Mouse (Mus musculus): Measurements from ENCODE around the gene Asna1. TPM values are rescaled to one million over a fixed set of nuclear protein-coding genes. Genes with fewer than 3 reads are reported as not detected.

The Asna1 gene
- polyA plus RNA-seq, 1 experiment = 46.6 TPM

DNA sequence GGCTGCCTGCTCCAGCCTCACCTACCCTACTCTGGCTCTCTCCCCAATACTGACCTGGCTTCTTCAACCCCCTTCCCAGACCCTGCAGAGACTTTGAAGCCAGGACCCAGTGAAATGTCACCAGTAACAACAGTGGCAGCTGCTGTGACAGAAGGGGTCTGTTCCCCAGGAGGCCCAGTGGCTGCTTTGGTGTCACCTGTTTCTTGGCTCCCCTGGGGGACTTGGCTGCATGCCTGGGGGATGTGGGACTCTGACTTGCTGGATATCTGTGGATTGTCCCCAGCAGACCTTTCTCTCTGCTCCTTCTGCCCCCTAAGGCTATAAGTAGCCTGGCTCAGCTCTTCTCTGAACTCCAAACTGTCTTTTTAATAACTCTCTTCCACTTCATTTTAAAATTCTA is 42.9 kb upstream of the Asna1 start, which contains the start of gene Gm5741:
Gene Gm5741, minus strand, starts transcription at position 1 of the 400 bp plus-strand sequence.
- Histone ChIP-seq H3K4me3 (replicated peaks; ENCODE audit: control insufficient read depth, low read depth, low read length) (no peak within 1 kb of the TSS), H3K27ac (ENCODE audit: control insufficient read depth, insufficient read depth, low read depth, low read length, poor library complexity) (no peak within 1 kb of the TSS), H3K4me1 (ENCODE audit: control insufficient read depth, insufficient read depth, low read length) (no peaks in the 10 kb centered on the region; the same call in 1 of the 2 replicates)
- TF ChIP-seq CTCF (IDR thresholded peaks at IDR 0.05; ENCODE audit: control insufficient read depth, insufficient read depth, low read length) (no peak), POLR2A (IDR thresholded peaks at IDR 0.05; ENCODE audit: borderline replicate concordance, control insufficient read depth, low read depth, low read length) (no peak)

GRCm38 (mm10) chr8:85067155-85067554 is 42.1 kb upstream of the Asna1 start:
- TF ChIP-seq CTCF (IDR thresholded peaks at IDR 0.05; ENCODE audit: control insufficient read depth, insufficient read depth, low read length) = no peak
- TF ChIP-seq POLR2A (IDR thresholded peaks at IDR 0.05; ENCODE audit: borderline replicate concordance, control insufficient read depth, low read depth, low read length) = no peak
- Histone ChIP-seq H3K4me3 (replicated peaks; ENCODE audit: control insufficient read depth, low read depth, low read length) (no peak overlapping the region), H3K4me1 (ENCODE audit: control insufficient read depth, insufficient read depth, low read length) (no peaks in the 10 kb centered on the region; the same call in 1 of the 2 replicates), H3K27ac (ENCODE audit: control insufficient read depth, insufficient read depth, low read depth, low read length, poor library complexity) (no peak overlapping the region)
- WGBS = 94% methylated on average over 2 of the region's 2 CpGs

DNA sequence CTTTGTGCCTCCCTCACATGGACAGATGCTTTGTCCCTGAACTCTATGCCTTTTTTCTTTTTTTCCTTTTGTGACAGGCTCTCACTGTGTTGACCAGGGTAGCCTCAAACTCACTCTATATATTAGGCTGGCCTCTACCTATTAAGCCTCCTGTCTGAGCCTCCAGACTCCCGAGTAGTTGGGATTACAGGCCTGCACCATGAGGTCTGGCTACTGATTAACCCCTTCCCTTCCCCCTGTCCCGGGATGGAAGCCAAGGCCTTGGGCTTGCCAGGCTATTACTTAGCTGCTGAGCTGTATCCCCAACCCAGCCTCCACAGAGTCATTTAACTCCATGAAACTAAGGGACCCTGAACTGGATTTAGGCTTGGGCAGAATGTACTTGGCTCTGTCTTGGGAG is 40.1 kb upstream of the Asna1 start:
- H3K27ac ChIP-seq (ENCODE audit: control insufficient read depth, insufficient read depth, low read depth, low read length, poor library complexity) = no peak overlapping the region
- H3K4me1 ChIP-seq (ENCODE audit: control insufficient read depth, insufficient read depth, low read length) = peaks cover 2% of the 10 kb centered on the region; the same call in 1 of the 2 replicates
- 63% methylated on average over 2 of the region's 2 CpGs for WGBS
- no peak for TF ChIP-seq POLR2A (IDR thresholded peaks at IDR 0.05; ENCODE audit: borderline replicate concordance, control insufficient read depth, low read depth, low read length)
- no peak for TF ChIP-seq CTCF (IDR thresholded peaks at IDR 0.05; ENCODE audit: control insufficient read depth, insufficient read depth, low read length)
- H3K4me3 ChIP-seq (replicated peaks; ENCODE audit: control insufficient read depth, low read depth, low read length) = no peak overlapping the region

DNA sequence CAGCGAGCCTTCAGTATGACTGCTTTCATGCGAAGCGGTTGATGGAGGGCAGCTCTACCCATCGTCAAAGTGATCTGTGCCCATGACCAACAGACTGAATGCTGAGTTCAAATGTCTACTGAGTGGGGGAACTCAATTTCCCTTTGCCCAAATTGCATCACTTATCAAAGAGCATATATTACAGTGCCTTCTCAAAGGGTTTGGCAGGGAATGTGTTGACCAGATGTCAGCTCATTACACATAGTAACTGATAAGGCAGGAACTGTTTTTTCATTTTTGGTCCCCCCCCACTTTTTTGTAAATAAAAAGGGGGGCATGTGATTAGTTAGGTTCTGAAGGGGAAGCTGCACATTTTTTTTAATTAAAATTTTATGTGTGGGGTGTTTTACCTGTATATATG is 37.5 kb upstream of the Asna1 start:
- peaks cover 2% of the 10 kb centered on the region; the same call in 1 of the 2 replicates for H3K4me1 ChIP-seq (ENCODE audit: control insufficient read depth, insufficient read depth, low read length)
- H3K27ac ChIP-seq (ENCODE audit: control insufficient read depth, insufficient read depth, low read depth, low read length, poor library complexity) = no peak overlapping the region
- WGBS = 87% methylated on average over 4 of the region's 4 CpGs
- TF ChIP-seq CTCF (IDR thresholded peaks at IDR 0.05; ENCODE audit: control insufficient read depth, insufficient read depth, low read length) (no peak), POLR2A (IDR thresholded peaks at IDR 0.05; ENCODE audit: borderline replicate concordance, control insufficient read depth, low read depth, low read length) (no peak)
- H3K4me3 ChIP-seq (replicated peaks; ENCODE audit: control insufficient read depth, low read depth, low read length) = no peak overlapping the region

- WGBS = under 1% methylated on average over 53 of the region's 53 CpGs
Observed at GRCm38 (mm10) chr8:85059879-85060616, 35.0 kb upstream of the Asna1 start, which contains the start of gene Fbxw9. Fbxw9 (plus strand) TSS chr8:85060055.

DNA sequence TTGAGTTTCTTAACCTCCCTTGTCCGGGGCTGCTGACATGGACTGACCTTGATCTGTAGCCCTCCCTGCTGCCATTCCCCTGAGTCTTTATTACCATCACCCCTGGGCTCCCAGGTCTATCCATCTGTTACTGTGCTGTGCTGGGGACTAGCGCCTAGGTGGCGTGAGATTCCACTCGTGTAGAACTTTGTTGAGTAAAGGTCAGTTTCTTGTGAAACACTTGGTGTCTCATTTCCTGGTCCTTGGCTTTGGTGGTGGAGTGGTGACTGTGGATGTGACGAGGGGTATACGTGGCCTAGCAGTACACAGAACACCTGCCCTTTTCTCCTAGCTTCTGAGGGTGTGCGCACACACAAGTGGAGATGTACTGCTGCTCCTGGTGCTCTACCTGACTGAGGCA is 32.3 kb upstream of the Asna1 start:
- Histone ChIP-seq H3K4me1 (ENCODE audit: control insufficient read depth, insufficient read depth, low read length) (peaks cover 2% of the 10 kb centered on the region; the same call in 1 of the 2 replicates), H3K4me3 (replicated peaks; ENCODE audit: control insufficient read depth, low read depth, low read length) (no peak overlapping the region), H3K27ac (ENCODE audit: control insufficient read depth, insufficient read depth, low read depth, low read length, poor library complexity) (no peak overlapping the region)
- TF ChIP-seq POLR2A (IDR thresholded peaks at IDR 0.05; ENCODE audit: borderline replicate concordance, control insufficient read depth, low read depth, low read length) = no peak
- WGBS = 67% methylated on average over 7 of the region's 7 CpGs

More at GRCm38 (mm10) chr8:85059879-85060616, 35.0 kb upstream of the Asna1 start, which contains the start of gene Fbxw9:
- Histone ChIP-seq H3K4me1 (ENCODE audit: control insufficient read depth, insufficient read depth, low read length) (peaks cover 2% of the 10 kb centered on the region; the same call in 1 of the 2 replicates), H3K27ac (ENCODE audit: control insufficient read depth, insufficient read depth, low read depth, low read length, poor library complexity) (peak within 1 kb of the TSS; percentile 41; the same call in 1 of the 2 replicates), H3K4me3 (replicated peaks; ENCODE audit: control insufficient read depth, low read depth, low read length) (peak within 1 kb of the TSS; percentile 98)
- no peak for TF ChIP-seq CTCF (IDR thresholded peaks at IDR 0.05; ENCODE audit: control insufficient read depth, insufficient read depth, low read length)

DNA sequence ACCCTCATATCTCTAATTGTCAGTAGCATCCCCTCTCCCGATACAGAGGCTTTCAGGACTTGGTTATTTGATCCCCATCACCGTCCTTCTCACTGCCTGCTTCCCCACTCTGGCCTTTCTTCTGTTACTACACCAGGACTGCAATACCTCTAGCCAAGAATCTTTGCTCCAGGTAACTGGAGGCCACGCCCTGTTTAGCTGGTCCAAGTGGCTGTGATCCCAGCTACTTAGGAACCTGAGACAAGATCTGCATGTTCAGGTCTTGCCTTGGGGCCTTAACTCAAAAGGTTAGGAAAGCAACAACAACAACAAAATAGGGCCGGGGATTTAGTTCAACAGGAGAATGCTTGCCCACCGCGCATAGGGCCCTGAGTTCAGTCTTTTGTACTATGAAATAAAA is 18.5 kb upstream of the Asna1 start:
- Histone ChIP-seq H3K4me3 (replicated peaks; ENCODE audit: control insufficient read depth, low read depth, low read length) (no peak overlapping the region), H3K27ac (ENCODE audit: control insufficient read depth, insufficient read depth, low read depth, low read length, poor library complexity) (no peak overlapping the region)

GRCm38 (mm10) chr8:85037681-85038531 is 12.8 kb upstream of the Asna1 start:
- H3K4me1 ChIP-seq (ENCODE audit: control insufficient read depth, insufficient read depth, low read length) = peaks cover 1% of the 10 kb centered on the region; the same call in 1 of the 2 replicates

More for the DNA sequence above, 18.5 kb upstream of the Asna1 start:
- H3K4me1 ChIP-seq (ENCODE audit: control insufficient read depth, insufficient read depth, low read length) = no peaks in the 10 kb centered on the region
- 92% methylated on average over 6 of the region's 6 CpGs for WGBS
- TF ChIP-seq CTCF (IDR thresholded peaks at IDR 0.05; ENCODE audit: control insufficient read depth, insufficient read depth, low read length) (no peak), POLR2A (IDR thresholded peaks at IDR 0.05; ENCODE audit: borderline replicate concordance, control insufficient read depth, low read depth, low read length) (no peak)

More at GRCm38 (mm10) chr8:85037681-85038531, 12.8 kb upstream of the Asna1 start:
- Histone ChIP-seq H3K4me3 (replicated peaks; ENCODE audit: control insufficient read depth, low read depth, low read length) (peak overlapping the region; percentile 89), H3K27ac (ENCODE audit: control insufficient read depth, insufficient read depth, low read depth, low read length, poor library complexity) (peak overlapping the region; percentile 7; the same call in 1 of the 2 replicates)
- no peak for TF ChIP-seq CTCF (IDR thresholded peaks at IDR 0.05; ENCODE audit: control insufficient read depth, insufficient read depth, low read length)
- TF ChIP-seq POLR2A (IDR thresholded peaks at IDR 0.05; ENCODE audit: borderline replicate concordance, control insufficient read depth, low read depth, low read length) = no peak; the same call in 1 of the 2 replicates
- WGBS = 1% methylated on average over 57 of the region's 57 CpGs
